Mouse (Mus musculus): ENCODE data around the gene Rap1gap2.

Gene Rap1gap2

DNA sequence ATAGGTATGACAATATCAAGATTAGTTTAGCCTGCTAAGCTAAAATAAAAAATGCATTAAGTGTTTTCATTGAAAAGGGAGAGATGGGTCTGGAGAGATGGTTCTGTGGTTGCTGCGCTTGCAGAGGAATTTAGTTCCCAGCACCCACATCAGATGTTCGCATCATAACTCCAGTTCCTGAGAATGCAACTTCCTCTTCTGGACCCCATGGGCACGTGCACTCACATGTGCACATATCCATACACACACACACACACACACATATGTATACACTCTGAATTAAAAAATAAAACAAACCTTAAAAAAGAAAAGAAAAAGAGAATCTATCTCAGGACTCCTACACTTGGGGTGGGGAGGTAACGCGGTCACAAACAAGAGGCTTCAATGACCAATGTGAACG lies 188.7 kb downstream of the Rap1gap2 start:
- no peak for DNase-seq (ENCODE audit: inconsistent age in 2 of 2, low spot score in 1 of 2)

DNA sequence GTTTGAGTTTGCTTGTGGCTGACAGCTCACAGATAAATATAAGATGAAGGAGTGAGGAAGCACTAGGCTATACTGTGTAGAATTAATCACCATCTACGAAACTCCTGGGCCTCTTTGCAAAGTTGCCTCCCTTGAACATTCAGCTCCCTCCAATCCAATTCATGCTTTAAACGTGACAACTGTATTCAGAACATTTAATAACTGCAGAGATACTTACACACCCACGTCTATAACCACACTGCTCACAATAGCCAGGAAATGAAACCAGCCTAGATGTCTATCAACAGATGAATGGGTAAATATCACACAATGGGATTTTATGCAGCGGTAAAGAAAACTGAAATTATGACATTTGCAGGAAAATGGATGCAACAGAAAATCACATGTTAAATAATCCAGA lies 189.6 kb downstream of the Rap1gap2 start:
- no peak for DNase-seq (ENCODE audit: inconsistent age in 2 of 2, low spot score in 1 of 2)

DNA sequence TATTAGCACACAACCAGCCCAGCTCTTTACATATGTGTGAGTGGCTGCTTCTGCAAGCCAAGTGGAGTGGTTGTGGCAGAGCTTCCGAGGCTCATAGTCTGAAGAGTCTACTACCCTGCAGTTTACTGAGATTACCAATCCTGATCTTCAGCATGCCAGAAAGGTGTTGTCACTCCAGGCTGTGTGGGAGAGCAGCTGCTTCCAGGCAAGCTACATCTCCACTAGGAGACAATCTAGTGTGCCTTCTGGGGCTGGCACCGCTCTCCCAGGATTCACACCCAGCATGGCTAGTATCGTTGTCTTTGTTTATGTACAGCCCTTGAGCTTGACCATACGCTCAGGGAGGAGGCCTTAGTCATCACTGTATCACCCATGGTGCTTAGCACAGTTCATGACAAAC lies 191.1 kb downstream of the Rap1gap2 start:
- DNase-seq (ENCODE audit: inconsistent age in 2 of 2, low spot score in 1 of 2) = no peak

DNA sequence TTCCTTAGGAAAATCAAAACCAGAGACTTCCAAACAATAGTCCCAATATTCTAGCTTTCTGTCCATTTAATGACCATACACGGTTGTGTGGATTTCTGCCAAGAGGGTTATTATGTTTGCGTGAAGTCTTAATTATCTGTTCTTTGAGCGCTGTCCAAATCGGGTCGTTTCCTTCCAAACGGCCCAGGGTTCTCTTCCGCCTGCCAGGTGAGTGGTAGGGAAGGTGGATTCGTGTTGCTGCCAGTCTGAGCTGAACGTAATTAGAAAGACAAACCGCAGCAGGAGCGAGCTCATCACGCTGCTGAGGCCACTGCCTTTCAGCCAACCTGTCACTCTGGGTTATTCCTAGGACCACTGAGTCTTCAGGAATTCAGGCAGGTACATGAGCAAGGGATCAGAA lies 195.0 kb downstream of the Rap1gap2 start:
- no peak for DNase-seq (ENCODE audit: inconsistent age in 2 of 2, low spot score in 1 of 2)

DNA sequence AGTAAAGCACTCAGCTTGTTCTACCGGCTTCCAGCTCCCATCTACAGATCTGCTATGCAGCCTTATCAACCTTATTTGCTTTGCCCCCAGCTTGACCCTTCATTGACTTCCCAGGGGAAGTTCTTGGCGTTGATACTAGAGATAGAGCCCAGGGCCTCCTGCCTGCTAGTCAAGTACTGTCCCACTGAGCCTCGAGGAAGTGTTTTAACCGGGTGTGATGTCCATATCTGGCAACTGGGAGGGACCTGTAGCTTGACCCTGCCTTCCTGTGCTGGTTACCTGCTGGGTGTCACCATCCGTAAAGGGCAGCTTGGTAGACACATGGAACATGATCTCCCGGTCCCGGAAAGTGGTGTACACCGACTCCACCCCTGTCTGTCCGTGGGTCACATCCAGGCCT lies 196.6 kb downstream of the Rap1gap2 start:
- no peak for DNase-seq (ENCODE audit: inconsistent age in 2 of 2, low spot score in 1 of 2)

DNA sequence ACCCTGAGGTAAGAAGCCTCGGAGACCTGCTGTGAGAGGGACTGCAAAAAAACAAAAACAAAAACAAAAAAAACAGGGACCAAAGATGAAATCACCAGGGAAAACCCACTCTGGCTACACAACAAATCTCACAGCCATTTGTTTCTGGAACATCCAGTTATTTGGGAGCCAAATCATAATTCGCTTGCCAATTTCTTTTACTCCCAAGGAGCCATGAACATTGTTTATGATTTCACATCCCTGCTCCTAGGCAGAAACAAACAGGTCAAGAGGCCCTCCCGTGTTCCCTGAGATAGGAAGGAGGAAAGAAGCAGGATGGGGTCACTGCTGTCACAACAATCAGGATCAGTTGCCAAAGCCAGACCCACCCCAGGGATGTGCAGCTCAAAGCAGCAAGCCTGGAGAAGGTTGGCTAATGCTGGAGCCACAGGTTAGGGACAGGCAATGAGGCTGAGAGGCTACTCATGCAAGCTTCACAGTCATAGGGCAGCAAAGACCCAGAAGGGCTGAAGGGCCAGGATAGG lies 197.2 kb downstream of the Rap1gap2 start:
- no peak for DNase-seq (ENCODE audit: inconsistent age in 2 of 2, low spot score in 1 of 2)

DNA sequence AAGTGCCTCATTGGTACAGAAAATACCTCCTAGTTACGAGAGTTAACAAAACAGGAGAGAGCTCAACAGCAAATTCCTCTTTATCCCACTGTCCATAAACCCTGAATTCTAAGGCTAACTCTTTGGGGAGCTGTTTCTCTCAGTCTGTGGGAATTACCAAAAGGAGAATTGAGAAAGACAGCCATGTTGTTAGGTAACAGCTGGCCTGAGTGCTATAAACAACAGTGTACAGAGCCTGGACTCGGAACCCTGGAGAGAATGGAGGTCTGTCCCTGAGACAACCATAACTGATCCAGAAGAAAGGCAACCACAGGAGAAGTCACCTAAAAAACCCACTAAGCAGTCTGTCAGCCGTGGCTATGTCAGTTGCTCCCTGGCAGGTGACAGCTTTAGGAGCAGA lies 198.3 kb downstream of the Rap1gap2 start:
- DNase-seq (ENCODE audit: inconsistent age in 2 of 2, low spot score in 1 of 2) = no peak

DNA sequence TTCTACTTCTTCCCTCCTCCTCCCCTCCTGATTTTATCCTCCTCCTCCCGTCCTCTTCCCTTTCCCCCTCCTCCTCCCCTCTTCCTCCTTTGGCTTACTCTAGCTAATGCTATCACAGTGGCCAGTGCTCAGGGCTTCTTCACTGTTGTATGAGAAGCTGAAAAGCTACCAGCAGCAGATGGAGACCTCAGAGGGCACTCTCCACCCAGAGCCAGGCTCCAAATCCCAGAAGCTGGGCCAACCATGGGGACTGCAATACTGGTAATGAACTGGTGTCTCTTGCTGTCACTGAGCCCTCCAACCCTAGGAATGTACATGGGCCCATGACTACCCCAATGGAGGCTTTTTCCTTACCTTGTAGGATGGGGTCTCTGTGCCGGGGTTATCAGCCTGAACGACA lies 198.8 kb downstream of the Rap1gap2 start:
- no peak for DNase-seq (ENCODE audit: inconsistent age in 2 of 2, low spot score in 1 of 2)

DNA sequence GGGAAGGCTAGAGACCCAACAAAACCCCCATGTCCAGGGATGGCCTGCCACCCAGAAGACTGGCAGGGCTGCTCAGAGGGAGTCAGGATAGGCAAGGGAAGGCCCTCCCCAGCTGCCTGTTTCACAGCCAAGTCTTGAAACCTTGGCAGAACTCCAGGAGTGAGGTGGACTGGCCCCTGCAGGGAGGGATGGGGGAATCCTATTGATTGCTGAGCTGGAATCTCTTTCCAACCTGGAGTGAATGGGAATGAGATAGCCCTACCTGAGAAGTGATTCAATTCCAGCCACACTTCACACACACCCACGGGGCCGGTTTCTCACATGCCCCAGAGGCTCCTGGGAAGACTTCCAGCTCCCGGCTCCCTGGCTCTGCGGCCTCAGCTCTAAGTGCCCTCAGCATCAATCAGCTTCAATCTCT lies 200.9 kb downstream of the Rap1gap2 start:
- DNase-seq (ENCODE audit: inconsistent age in 2 of 2, low spot score in 1 of 2) = peak; percentile 67 to 89

DNA sequence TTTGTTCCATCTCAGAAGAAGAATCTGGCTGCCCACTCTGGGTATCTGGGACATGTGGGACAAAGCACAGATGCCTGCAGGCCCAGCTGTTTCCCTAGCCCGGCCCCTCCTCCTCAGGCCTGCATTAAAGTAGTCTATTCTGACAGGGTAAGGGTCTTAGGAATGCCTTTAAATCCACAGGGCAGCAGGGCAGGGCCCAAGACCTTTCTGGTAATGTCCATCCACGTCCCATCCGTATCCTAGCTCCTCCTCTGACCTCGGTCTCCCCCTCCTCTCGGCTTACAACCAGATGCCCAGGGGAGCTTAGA lies 201.3 kb downstream of the Rap1gap2 start:
- DNase-seq (ENCODE audit: inconsistent age in 2 of 2, low spot score in 1 of 2) = no peak

DNA sequence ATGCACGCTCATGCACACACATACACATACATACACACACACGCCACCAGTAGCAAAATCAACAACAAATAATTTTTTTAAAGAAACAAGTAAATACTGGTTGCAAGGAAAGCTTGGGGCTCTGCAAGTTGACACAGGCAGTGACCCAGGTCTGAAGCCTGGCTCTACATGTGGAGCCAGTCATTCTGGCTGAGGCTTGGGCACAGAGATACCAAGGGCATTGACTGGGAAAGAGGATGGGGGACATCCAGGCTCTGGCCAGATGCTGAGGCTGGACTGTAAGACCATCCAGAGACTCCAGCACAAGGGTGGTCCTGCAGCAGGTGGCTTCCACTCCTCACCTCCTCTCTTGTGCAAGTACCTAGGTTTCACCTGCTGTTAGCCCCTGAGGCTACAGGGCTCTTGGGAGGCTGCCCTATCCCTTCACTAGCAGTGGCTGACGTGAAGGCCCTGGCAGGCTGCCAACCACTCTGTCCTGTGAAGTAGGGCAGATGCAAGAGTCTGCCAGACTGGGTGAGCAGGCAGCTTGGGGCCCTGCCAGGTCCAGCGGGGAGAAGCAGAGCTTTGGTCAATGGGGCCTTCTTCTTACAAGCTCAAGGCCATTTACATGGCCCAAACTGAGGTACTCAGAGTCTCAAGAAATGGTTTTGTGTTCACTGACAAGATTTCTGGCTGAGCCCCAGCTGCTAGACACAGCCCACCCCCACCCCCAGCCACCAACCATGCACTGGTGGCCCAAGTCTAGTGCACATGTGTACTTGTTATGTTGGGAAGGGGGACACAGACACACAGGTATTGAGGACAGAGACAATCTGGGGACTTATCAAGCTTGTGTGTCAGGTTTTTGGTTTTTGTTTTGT lies 201.9 kb downstream of the Rap1gap2 start:
- peak; percentile 96 to 98 for DNase-seq (ENCODE audit: inconsistent age in 2 of 2, low spot score in 1 of 2)

DNA sequence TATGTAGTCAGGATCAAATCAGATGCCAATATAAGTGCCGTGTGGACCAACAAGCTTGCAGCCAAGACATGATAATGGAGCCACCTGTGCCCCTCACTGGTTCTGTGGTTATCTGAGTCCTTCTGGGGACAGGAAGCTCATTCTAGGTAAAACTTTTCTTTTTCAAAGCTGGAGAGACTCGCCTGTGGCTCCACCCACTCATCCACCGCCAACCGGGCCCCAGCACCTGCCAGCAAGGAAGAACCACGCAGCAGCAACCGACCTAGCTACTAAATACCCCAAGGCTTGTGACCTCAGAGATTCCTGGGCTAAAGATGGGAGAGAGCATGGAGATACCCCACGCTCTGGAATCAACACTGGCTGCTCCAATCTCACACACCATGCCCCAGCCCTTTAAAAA lies 205.5 kb downstream of the Rap1gap2 start:
- no peak for DNase-seq (ENCODE audit: inconsistent age in 2 of 2, low spot score in 1 of 2)

DNA sequence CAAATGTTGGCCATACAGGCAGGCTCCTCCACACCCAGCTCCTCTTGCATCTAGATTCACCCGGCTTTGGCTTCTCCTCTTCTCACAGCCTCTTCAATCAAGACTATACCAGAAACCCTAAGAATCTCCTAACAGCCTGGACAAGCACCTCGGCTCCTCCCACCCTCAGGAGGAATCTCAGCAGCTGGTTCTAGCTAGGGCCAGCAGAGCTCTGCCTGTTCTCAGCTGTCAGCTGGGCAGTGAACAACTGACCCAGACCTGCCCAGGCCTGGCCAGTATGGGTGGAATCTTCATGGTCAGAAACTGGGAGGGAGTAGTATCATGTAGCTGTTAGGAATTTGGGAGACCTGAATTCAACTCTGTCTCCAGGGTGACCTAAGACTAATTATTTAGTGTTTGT lies 206.5 kb downstream of the Rap1gap2 start:
- no peak for DNase-seq (ENCODE audit: inconsistent age in 2 of 2, low spot score in 1 of 2)

DNA sequence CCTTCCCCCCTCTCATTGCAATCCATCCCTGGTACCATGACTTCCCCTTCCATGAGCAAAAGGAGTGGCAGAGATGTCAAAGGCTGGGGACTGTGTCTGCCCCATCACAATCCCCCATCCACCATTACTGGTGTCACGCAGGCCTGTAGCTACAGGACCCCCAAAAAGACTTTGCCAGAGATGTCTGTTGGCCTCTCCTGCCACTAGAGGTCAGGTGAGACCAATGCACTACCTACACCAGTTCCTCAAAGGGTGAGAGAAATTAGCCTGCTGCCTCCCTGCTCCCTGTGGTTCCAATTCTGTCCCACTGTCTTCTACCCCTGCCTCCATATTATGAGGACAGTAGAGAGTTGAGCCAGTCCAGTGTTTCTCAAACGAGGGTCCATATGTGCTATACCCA lies 208.6 kb downstream of the Rap1gap2 start:
- DNase-seq (ENCODE audit: inconsistent age in 2 of 2, low spot score in 1 of 2) = peak in 1 of 2 experiments; percentile 52

DNA sequence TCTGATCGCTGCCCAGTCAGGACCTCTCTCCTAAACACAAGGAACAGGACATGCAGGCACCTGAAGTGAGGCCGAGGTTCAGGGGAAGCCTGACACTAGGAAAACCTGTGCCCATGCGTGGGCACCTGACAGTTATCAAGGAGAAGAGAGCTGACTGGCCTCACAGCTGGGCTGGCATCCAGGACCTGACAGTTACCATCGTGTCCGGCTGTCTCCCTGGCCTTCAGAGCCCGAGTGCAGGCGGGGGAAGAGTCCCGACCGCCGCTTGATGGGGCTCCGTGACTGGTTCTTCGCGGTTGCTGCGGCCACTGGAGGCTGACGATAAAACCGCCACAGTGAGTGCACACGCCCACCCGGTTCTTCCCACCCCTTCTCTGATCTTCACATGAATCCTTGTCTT lies 215.1 kb downstream of the Rap1gap2 start:
- DNase-seq (ENCODE audit: inconsistent age in 2 of 2, low spot score in 1 of 2) = peak; percentile 53 to 80

DNA sequence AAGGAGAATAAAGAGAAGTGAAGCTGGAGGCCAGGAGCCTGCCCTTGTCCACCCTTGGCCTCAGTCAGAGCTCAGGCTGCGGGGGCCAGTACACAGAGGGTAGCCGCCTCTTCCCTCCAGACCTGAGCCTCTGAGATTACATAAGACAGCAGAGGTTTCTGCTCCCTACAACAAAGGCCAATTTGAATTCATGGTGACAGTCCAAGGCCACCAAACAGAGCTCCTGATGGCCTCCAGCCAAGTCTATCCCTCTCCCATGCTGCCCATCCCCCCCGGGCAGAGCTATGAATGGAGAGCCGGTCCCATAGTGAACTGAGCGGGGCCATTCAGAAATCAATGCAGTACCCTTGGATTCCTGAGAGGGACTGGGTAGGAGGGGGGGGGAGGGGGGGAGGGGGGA lies 217.2 kb downstream of the Rap1gap2 start:
- peak; percentile 69 to 84 for DNase-seq (ENCODE audit: inconsistent age in 2 of 2, low spot score in 1 of 2)

DNA sequence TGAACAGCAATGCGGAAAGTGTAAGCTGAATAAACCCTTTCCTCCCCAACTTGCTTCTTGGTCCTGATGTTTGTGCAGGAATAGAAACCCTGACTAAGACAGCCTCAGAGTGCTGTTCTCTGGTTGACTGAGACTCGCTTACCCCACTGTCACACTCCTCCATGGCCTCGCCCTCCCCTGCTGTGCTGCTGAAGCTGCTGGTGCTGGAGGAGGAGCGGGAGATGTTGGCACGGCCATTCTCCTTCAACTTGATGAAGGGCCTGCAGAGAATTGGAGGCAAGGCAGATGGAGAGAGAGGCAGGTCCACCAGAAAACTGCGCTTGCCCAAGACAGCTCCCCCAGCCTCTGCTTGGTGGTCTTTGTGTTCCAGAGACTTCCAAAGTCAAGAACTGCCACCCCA lies 217.8 kb downstream of the Rap1gap2 start:
- DNase-seq (ENCODE audit: inconsistent age in 2 of 2, low spot score in 1 of 2) = no peak

DNA sequence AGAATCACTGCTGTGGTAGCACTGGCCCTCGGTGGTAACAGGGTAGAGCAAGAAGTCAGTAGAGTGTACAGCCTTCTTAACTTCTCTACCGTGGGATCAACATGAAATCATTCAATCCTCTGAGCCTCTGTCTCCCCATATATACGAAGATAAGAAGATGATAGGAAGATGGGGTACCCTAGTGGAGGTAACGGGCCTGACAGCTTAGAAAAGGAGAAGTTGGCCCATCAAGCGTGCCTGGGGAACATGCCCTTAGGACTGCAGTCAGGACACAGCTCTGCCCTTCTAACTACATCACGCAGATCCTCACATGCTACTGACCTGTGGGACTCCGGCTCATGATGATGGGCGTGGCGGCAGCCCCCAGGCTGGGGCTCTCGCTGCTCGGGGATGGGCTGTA lies 218.8 kb downstream of the Rap1gap2 start:
- DNase-seq (ENCODE audit: inconsistent age in 2 of 2, low spot score in 1 of 2) = no peak

DNA sequence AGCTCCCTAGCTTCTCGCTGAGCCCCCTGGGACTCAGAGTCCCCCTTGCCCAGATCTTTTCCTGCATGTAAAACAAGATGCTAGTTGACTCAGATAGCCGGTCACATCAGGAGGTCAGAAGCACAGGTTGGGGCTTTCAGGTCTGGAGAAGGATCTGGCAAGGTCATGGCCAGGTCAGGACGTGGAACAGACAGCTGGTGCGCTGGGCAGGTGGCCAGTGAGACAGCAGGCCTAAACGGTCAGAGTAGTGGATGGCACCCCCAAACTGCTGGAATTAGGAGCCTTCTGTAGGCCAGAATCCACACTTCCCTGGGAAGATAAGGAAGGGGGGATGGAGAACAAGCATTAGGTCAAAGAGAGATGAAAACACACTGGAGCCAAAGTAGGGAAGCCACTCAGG lies 223.5 kb downstream of the Rap1gap2 start:
- DNase-seq (ENCODE audit: inconsistent age in 2 of 2, low spot score in 1 of 2) = no peak

DNA sequence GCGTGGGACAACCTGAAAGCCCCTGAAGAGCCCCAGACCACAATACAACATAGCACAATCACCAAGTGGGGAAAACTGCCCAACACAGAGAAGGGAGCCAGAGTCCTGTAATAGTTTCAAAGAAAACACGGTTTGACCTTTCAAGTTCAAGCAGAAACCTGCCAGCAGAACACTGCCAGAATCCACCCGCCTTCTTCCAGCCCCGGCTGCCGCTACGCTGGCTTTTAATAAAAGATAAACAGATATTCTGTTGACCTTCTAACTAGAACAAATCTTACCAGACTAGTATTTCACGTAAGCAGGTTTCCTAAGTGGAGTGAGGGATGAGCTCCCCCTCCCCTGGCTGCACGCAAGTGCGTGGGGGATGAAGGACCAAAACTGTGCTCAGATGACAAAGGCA lies 225.0 kb downstream of the Rap1gap2 start:
- DNase-seq (ENCODE audit: inconsistent age in 2 of 2, low spot score in 1 of 2) = peak; percentile 42 to 74

DNA sequence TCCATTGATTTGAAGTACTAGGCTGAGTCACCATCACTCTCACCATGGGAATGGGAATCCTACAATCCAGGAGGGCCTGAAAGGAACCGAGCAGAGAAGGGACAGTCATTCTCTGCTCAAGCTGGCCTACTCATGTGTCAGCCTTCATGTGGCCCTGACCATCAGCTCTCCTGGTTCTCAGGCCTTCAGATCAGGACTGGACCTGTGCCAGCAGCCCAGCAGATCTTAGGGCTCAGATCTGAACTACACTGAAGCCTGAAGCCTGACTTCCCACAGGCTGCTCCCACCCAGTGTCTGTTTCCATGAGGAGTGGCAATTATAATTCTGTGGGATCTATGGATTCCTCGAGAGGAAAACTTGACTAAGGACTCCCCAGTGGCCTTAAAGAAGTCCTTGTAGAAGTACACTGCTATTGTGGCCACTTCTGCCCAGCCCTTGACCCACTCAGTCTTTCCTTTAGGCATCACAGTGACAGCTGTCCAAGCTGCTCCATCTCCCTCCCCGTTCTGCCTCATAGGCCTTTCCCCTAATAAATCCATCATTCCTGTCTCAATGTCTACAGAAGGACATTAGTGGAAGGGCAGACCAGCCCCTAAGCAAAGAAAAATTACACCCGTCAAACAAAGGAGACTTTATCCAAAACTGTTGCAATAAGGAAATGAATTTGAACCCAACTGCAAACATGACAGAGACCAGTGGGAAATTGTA lies 231.4 kb downstream of the Rap1gap2 start:
- DNase-seq (ENCODE audit: inconsistent age in 2 of 2, low spot score in 1 of 2) = peak; percentile 29 to 68

DNA sequence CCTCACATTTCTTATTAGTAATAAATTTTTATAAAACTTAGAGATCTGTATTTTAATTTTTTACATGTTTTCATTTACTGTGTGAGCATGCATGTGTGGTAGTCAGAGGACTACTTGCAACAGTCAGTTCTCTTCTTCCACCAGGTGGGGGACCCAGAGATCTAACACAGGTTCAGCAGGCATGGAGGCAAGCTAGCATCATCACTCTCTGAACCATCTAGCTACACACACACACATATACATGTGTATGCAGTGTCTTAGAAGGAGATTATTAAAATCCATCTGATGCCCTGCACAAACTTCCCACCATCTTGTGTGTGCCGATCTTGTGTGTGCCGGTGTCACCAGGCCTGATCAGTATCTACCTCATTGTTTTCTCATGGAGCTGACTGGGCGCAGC lies 233.9 kb downstream of the Rap1gap2 start:
- DNase-seq (ENCODE audit: inconsistent age in 2 of 2, low spot score in 1 of 2) = peak; percentile 32 to 81

Measured in adrenal gland, adult (tissue).